Mouse (Mus musculus) intestine, postnatal 0 days (tissue): Measurements from ENCODE around the gene Smg6. TPM values are rescaled to one million over a fixed set of nuclear protein-coding genes. Genes with fewer than 3 reads are reported as not detected.

Experiments used
- ATAC-seq: fragments of 200-750 bp; cut with Nextera tagmentation; 2 replicates; pipeline ENCODE4 v1.8.0; 2017; ENCODE audit warnings: mild to moderate bottlenecking, moderate TSS enrichment, moderate library complexity
- H3K27ac ChIP-seq: fragments of 300-500 bp; sonication (generic); 2 replicates; pipeline ENCODE4 v1.5.1; 2014; ENCODE audit warnings: mild to moderate bottlenecking, low read depth, low read length, moderate library complexity
- H3K27me3 ChIP-seq: fragments of 300-500 bp; sonication (generic); replicated peaks from 2 replicates; pipeline ENCODE4 v1.6.1; 2014; ENCODE audit warnings: low read length, mixed read lengths; ENCODE audit not compliant: control insufficient read depth, insufficient read depth
- H3K36me3 ChIP-seq: fragments of 300-500 bp; sonication (generic); 2 replicates; pipeline ENCODE4 v1.6.1; 2014; ENCODE audit warnings: mild to moderate bottlenecking, moderate library complexity; ENCODE audit not compliant: control insufficient read depth, insufficient read depth
- H3K4me1 ChIP-seq: fragments of 300-500 bp; sonication (generic); replicated peaks from 2 replicates; pipeline ENCODE4 v1.6.1; 2014; ENCODE audit warnings: antibody characterized with exemption, low read length, mixed read lengths; ENCODE audit not compliant: control insufficient read depth, insufficient read depth
- H3K4me2 ChIP-seq: fragments of 300-500 bp; sonication (generic); replicated peaks from 2 replicates; pipeline ENCODE4 v1.6.1; 2014; ENCODE audit warnings: low read depth, mild to moderate bottlenecking, moderate library complexity
- H3K4me3 ChIP-seq: fragments of 300-500 bp; sonication (generic); 2 replicates; pipeline ENCODE4 v1.5.1; 2014; ENCODE audit warnings: low read depth, low read length
- H3K9ac ChIP-seq: fragments of 300-500 bp; sonication (generic); 2 replicates; pipeline ENCODE4 v1.6.1; 2014; ENCODE audit warnings: mild to moderate bottlenecking, low read depth, low read length
- H3K9me3 ChIP-seq: fragments of 300-500 bp; sonication (generic); 2 replicates; pipeline ENCODE4 v1.6.1; 2016; ENCODE audit warnings: mixed run types; ENCODE audit not compliant: control insufficient read depth
- CTCF ChIP-seq: sonication (generic); IDR thresholded peaks from 2 replicates; pipeline ENCODE4 v1.5.1; 2016; ENCODE audit warnings: low read depth, mild to moderate bottlenecking, control low read depth, antibody characterized with exemption, moderate library complexity
- WGBS: fragments of 180-500 bp; shearing (Covaris S2); extraction: QIAGEN DNeasy Blood & Tissue Kit; methylation state at CpG from one replicate; pipeline ENCODE4 v1.1.7; 2014; 5-methylcytosine and 5-hydroxymethylcytosine counted together
- polyA plus RNA-seq: library from polyadenylated mRNA; unstranded; fragments of >200 nt; fragmentation: Nextera tagmentation; extraction: Ambion mirVana; gene quantifications from 2 replicates; pipeline ENCODE4 v1.2.1, GENCODE M21; 2015

Gene Smg6
- polyA plus RNA-seq, 1 experiment from 2014 or later = 6.5 TPM

DNA sequence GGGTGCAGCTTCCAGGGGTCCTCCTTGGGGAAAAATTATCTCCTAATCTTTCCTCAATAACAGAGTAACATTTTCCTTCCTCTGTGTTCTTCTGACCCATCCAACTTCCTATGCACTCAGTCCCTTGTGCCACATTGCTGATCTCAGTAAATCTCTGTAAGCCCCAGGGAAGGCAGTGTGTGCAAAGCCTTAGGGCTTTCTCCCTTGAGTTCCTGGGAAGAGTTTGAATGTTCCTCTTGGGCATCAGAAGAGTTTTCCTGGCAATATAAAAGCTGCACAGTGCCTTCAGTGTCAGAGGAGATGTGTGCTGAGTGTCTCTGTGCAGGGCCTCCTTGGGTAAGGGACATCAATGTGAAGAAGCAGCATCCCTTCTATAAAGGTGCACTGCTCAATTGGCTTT lies 56.6 kb downstream of the Smg6 start:
- Histone ChIP-seq H3K9me3 (no peaks in the 10 kb centered on the region), H3K27ac (no peak overlapping the region), H3K27me3 (no peaks in the 10 kb centered on the region), H3K4me3 (no peak overlapping the region), H3K9ac (no peak overlapping the region), H3K36me3 (peaks cover 4% of the 10 kb centered on the region), H3K4me2 (no peak overlapping the region), H3K4me1 (no peaks in the 10 kb centered on the region)
- ATAC-seq = no peak
- no peak for TF ChIP-seq CTCF

GRCm38 (mm10) chr11:74988162-74988561 lies 62.5 kb downstream of the Smg6 start:
- whole genome bisulfite sequencing = 35% methylated on average over 5 of the region's 5 CpGs
- no peak overlapping the region for H3K9ac ChIP-seq
- H3K9me3 ChIP-seq = no peaks in the 10 kb centered on the region
- no peak overlapping the region for H3K4me3 ChIP-seq
- no peak overlapping the region for H3K27ac ChIP-seq
- ATAC-seq = no peak
- peaks cover 21% of the 10 kb centered on the region for H3K36me3 ChIP-seq
- no peaks in the 10 kb centered on the region for H3K27me3 ChIP-seq
- TF ChIP-seq CTCF = no peak
- H3K4me1 ChIP-seq = no peaks in the 10 kb centered on the region
- peak overlapping the region; percentile 14; the same call in 1 of the 2 replicates for H3K4me2 ChIP-seq

GRCm38 (mm10) chr11:74989047-74989446 lies 63.4 kb downstream of the Smg6 start:
- TF ChIP-seq CTCF = no peak
- Histone ChIP-seq H3K27ac (no peak overlapping the region), H3K9me3 (no peaks in the 10 kb centered on the region)

GRCm38 (mm10) chr11:74990501-74990900 lies 64.9 kb downstream of the Smg6 start:
- no peak overlapping the region for H3K27ac ChIP-seq
- no peak overlapping the region for H3K4me3 ChIP-seq
- peaks cover 24% of the 10 kb centered on the region; the same call in 1 of the 2 replicates for H3K36me3 ChIP-seq
- no peak overlapping the region for H3K9ac ChIP-seq
- ATAC-seq = no peak
- H3K9me3 ChIP-seq = no peaks in the 10 kb centered on the region
- no peaks in the 10 kb centered on the region for H3K4me1 ChIP-seq
- 80% methylated on average over 5 of the region's 5 CpGs for WGBS
- no peak for TF ChIP-seq CTCF
- no peak overlapping the region for H3K4me2 ChIP-seq
- H3K27me3 ChIP-seq = no peaks in the 10 kb centered on the region

More at GRCm38 (mm10) chr11:74989047-74989446, 63.4 kb downstream of the Smg6 start:
- H3K4me2 ChIP-seq = no peak overlapping the region
- no peak overlapping the region for H3K4me3 ChIP-seq
- H3K27me3 ChIP-seq = no peaks in the 10 kb centered on the region
- no peaks in the 10 kb centered on the region for H3K4me1 ChIP-seq
- H3K36me3 ChIP-seq = peaks cover 21% of the 10 kb centered on the region; the same call in 1 of the 2 replicates
- no peak overlapping the region for H3K9ac ChIP-seq
- no peak for ATAC-seq
- 58% methylated on average over 2 of the region's 2 CpGs for WGBS

DNA sequence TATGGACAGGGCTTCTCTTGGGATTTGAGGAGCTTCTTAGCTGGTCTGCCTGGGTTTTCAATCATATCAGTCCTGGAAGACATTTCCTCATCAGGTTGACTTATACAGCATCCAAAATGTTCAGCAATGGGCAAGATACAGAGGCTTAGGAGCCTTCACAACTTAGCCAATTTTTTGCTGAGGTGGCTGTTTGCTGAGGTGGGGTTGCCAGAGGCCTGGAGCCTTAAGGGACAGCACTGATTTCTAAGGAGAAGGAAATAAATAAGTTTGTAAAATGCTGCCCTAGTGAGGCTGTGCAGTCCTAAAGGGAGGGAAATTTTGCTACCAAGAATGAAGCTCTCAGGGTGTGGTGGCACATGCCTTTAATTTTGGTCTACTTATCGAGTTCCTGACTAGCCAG lies 65.7 kb downstream of the Smg6 start:
- no peak for TF ChIP-seq CTCF
- H3K4me3 ChIP-seq = no peak overlapping the region
- no peak overlapping the region for H3K9ac ChIP-seq
- no peaks in the 10 kb centered on the region for H3K4me1 ChIP-seq
- H3K4me2 ChIP-seq = no peak overlapping the region
- no peak for ATAC-seq
- H3K27ac ChIP-seq = no peak overlapping the region
- 86% methylated on average over 1 of the region's 1 CpGs for WGBS
- no peaks in the 10 kb centered on the region for H3K27me3 ChIP-seq
- H3K36me3 ChIP-seq = peaks cover 24% of the 10 kb centered on the region; the same call in 1 of the 2 replicates
- H3K9me3 ChIP-seq = no peaks in the 10 kb centered on the region

GRCm38 (mm10) chr11:74992427-74992987 lies 66.9 kb downstream of the Smg6 start:
- 54% methylated on average over 9 of the region's 9 CpGs for WGBS
- TF ChIP-seq CTCF = no peak

More at GRCm38 (mm10) chr11:74992427-74992987, 66.9 kb downstream of the Smg6 start:
- ATAC-seq = no peak
- H3K4me3 ChIP-seq = no peak overlapping the region
- no peak overlapping the region for H3K4me2 ChIP-seq
- no peaks in the 10 kb centered on the region for H3K27me3 ChIP-seq
- H3K9ac ChIP-seq = no peak overlapping the region
- H3K4me1 ChIP-seq = no peaks in the 10 kb centered on the region
- no peaks in the 10 kb centered on the region for H3K9me3 ChIP-seq
- H3K36me3 ChIP-seq = peaks cover 24% of the 10 kb centered on the region; the same call in 1 of the 2 replicates
- peak overlapping the region; percentile 24 for H3K27ac ChIP-seq
